Mouse (Mus musculus) lung, embryonic 14.5 days (tissue): Measurements from ENCODE around the gene Pdlim4. TPM values are rescaled to one million over a fixed set of nuclear protein-coding genes. Genes with fewer than 3 reads are reported as not detected.
A peak's percentile ranks its signal among the peaks of the same experiment; 100 is the strongest.

Experiments
- ATAC-seq: fragments of 200-750 bp; cut with Nextera tagmentation; 2 replicates; pipeline ENCODE4 v1.8.0; 2017; ENCODE audit warnings: mild to moderate bottlenecking, moderate TSS enrichment, moderate library complexity; ENCODE audit not compliant: insufficient read depth
- DNase-seq: peaks from one replicate; pipeline ENCODE4 v3.0.0-alpha.2; 2015
- H3K27ac ChIP-seq: fragments of 300-500 bp; sonication (generic); 2 replicates; pipeline ENCODE4 v1.5.1; 2014; ENCODE audit warnings: low read depth, mild to moderate bottlenecking, moderate library complexity
- H3K27me3 ChIP-seq: fragments of 300-500 bp; sonication (generic); 2 replicates; pipeline ENCODE4 v1.6.1; 2014; ENCODE audit warnings: low read length, control low read depth; ENCODE audit not compliant: insufficient read depth
- H3K36me3 ChIP-seq: fragments of 300-500 bp; sonication (generic); 2 replicates; pipeline ENCODE4 v1.6.1; 2014; ENCODE audit warnings: control low read depth; ENCODE audit not compliant: insufficient read depth
- H3K4me1 ChIP-seq: fragments of 300-500 bp; sonication (generic); 2 replicates; pipeline ENCODE4 v1.6.1; 2014; ENCODE audit warnings: antibody characterized with exemption, control low read depth; ENCODE audit not compliant: insufficient read depth
- H3K4me2 ChIP-seq: fragments of 300-500 bp; sonication (generic); 2 replicates; pipeline ENCODE4 v1.6.1; 2014; ENCODE audit warnings: mild to moderate bottlenecking
- H3K4me3 ChIP-seq: fragments of 300-500 bp; sonication (generic); 2 replicates; pipeline ENCODE4 v1.5.1; 2014; ENCODE audit warnings: low read depth, low read length
- H3K9ac ChIP-seq: fragments of 300-500 bp; sonication (generic); 2 replicates; pipeline ENCODE4 v1.6.1; 2014
- H3K9me3 ChIP-seq: fragments of 300-500 bp; sonication (generic); 2 replicates; pipeline ENCODE4 v1.6.1; 2016; ENCODE audit warnings: low read depth, low read length, control low read depth
- CTCF ChIP-seq: IDR thresholded peaks from 2 replicates; pipeline ENCODE4 v1.5.1; 2016; ENCODE audit warnings: antibody characterized with exemption, low read depth
- WGBS: fragments of 180-500 bp; shearing (Covaris S2); extraction: QIAGEN DNeasy Blood & Tissue Kit; methylation state at CpG from one replicate; pipeline ENCODE4 v1.1.7; 2014; 5-methylcytosine and 5-hydroxymethylcytosine counted together
- polyA plus RNA-seq: library from polyadenylated mRNA; unstranded; fragments of >200 nt; fragmentation: Nextera tagmentation; extraction: Ambion mirVana; gene quantifications from 2 replicates; pipeline ENCODE4 v1.2.1, GENCODE M21; 2014

Gene Pdlim4
- polyA plus RNA-seq, 1 experiment from 2014 or later = 12.1 TPM

- no peak for TF ChIP-seq CTCF
- Histone ChIP-seq H3K36me3 (no peaks in the 10 kb centered on the region), H3K4me1 (peaks cover 1% of the 10 kb centered on the region; the same call in 1 of the 2 replicates), H3K4me2 (peak overlapping the region; percentile 88), H3K27ac (peak overlapping the region; percentile 27; the same call in 1 of the 2 replicates), H3K27me3 (peaks cover 18% of the 10 kb centered on the region), H3K9ac (peak overlapping the region; percentile 6; the same call in 1 of the 2 replicates), H3K4me3 (peak overlapping the region; percentile 52; the same call in 1 of the 2 replicates), H3K9me3 (no peaks in the 10 kb centered on the region)
- 29% methylated on average over 12 of the region's 12 CpGs for WGBS
- DNase-seq = peak; percentile 93
- ATAC-seq = peak; percentile 82
These were observed 1.4 kb downstream of the Pdlim4 start for GRCm38 (mm10) chr11:54067318-54067995.

GRCm38 (mm10) chr11:54066400-54066799, 2.4 kb downstream of the Pdlim4 start:
- no peaks in the 10 kb centered on the region for H3K9me3 ChIP-seq
- H3K4me1 ChIP-seq = peaks cover 6% of the 10 kb centered on the region; the same call in 1 of the 2 replicates

GRCm38 (mm10) chr11:54065915-54066178, 3.0 kb downstream of the Pdlim4 start:
- peaks cover 18% of the 10 kb centered on the region; the same call in 1 of the 2 replicates for H3K27me3 ChIP-seq
- no peak overlapping the region for H3K4me3 ChIP-seq
- no peak overlapping the region for H3K9ac ChIP-seq
- DNase-seq (no peak), ATAC-seq (no peak)
- H3K4me1 ChIP-seq = peaks cover 6% of the 10 kb centered on the region; the same call in 1 of the 2 replicates
- TF ChIP-seq CTCF = no peak
- no peaks in the 10 kb centered on the region for H3K36me3 ChIP-seq
- H3K27ac ChIP-seq = no peak overlapping the region
- H3K4me2 ChIP-seq = no peak overlapping the region
- 79% methylated on average over 4 of the region's 4 CpGs for WGBS
- no peaks in the 10 kb centered on the region for H3K9me3 ChIP-seq

More at GRCm38 (mm10) chr11:54066400-54066799, 2.4 kb downstream of the Pdlim4 start:
- H3K9ac ChIP-seq = no peak overlapping the region
- H3K27ac ChIP-seq = no peak overlapping the region
- WGBS = 54% methylated on average over 5 of the region's 5 CpGs
- TF ChIP-seq CTCF = no peak
- H3K36me3 ChIP-seq = no peaks in the 10 kb centered on the region
- ATAC-seq = no peak
- no peak overlapping the region for H3K4me3 ChIP-seq
- peaks cover 18% of the 10 kb centered on the region for H3K27me3 ChIP-seq
- no peak overlapping the region for H3K4me2 ChIP-seq
- DNase-seq = no peak

- no peak overlapping the region for H3K9ac ChIP-seq
- no peak overlapping the region for H3K27ac ChIP-seq
- no peak for DNase-seq
- H3K4me3 ChIP-seq = no peak overlapping the region
- no peaks in the 10 kb centered on the region for H3K36me3 ChIP-seq
- no peaks in the 10 kb centered on the region for H3K9me3 ChIP-seq
- H3K4me2 ChIP-seq = no peak overlapping the region
- no peak for ATAC-seq
- peaks cover 7% of the 10 kb centered on the region; the same call in 1 of the 2 replicates for H3K4me1 ChIP-seq
- peaks cover 16% of the 10 kb centered on the region; the same call in 1 of the 2 replicates for H3K27me3 ChIP-seq
- no peak for TF ChIP-seq CTCF
- 73% methylated on average over 12 of the region's 12 CpGs for WGBS
These were observed 3.5 kb downstream of the Pdlim4 start for GRCm38 (mm10) chr11:54065106-54065914.

GRCm38 (mm10) chr11:54064412-54064978, 4.3 kb downstream of the Pdlim4 start:
- Histone ChIP-seq H3K36me3 (no peaks in the 10 kb centered on the region), H3K27ac (no peak overlapping the region), H3K9ac (no peak overlapping the region), H3K9me3 (no peaks in the 10 kb centered on the region), H3K27me3 (peaks cover 9% of the 10 kb centered on the region; the same call in 1 of the 2 replicates), H3K4me3 (no peak overlapping the region), H3K4me1 (peaks cover 10% of the 10 kb centered on the region; the same call in 1 of the 2 replicates), H3K4me2 (no peak overlapping the region)
- no peak for TF ChIP-seq CTCF
- DNase-seq = no peak
- WGBS = 60% methylated on average over 3 of the region's 3 CpGs
- ATAC-seq = no peak

- peaks cover 10% of the 10 kb centered on the region; the same call in 1 of the 2 replicates for H3K4me1 ChIP-seq
- H3K4me3 ChIP-seq = no peak overlapping the region
- H3K36me3 ChIP-seq = no peaks in the 10 kb centered on the region
- H3K9ac ChIP-seq = no peak overlapping the region
- 78% methylated on average over 10 of the region's 10 CpGs for WGBS
- no peaks in the 10 kb centered on the region for H3K9me3 ChIP-seq
- no peak overlapping the region for H3K4me2 ChIP-seq
- H3K27me3 ChIP-seq = 0 out of 2 replicates have a peak, but pooled peaks cover 4% of the 10 kb centered on the region
- TF ChIP-seq CTCF = no peak
- DNase-seq = no peak
- ATAC-seq = no peak
- no peak overlapping the region for H3K27ac ChIP-seq
These were observed 5.4 kb downstream of the Pdlim4 start for GRCm38 (mm10) chr11:54063472-54063775.
